Mouse (Mus musculus): ENCODE results near the gene Edaradd. TPM values are rescaled to one million over a fixed set of nuclear protein-coding genes. Genes with fewer than 3 reads are reported as not detected.

Edaradd gene
- not detected in 2 replicates for polyA plus RNA-seq (2012; ENCODE audit: insufficient read depth, low replicate concordance)

- peaks cover 14% of the 10 kb centered on the region for H3K4me1 ChIP-seq
- H3K4me3 ChIP-seq (replicated peaks) = peak within 1 kb of the TSS; percentile 94
- peaks cover 63% of the 10 kb centered on the region for H3K27me3 ChIP-seq (replicated peaks)
- 0 out of 2 replicates have a peak, but pooled peaks cover 3% of the 10 kb centered on the region for H3K9me3 ChIP-seq
- TF ChIP-seq FLI1 (IDR thresholded peaks at IDR 0.05; ENCODE audit: low read length) = no peak
- no peak for TF ChIP-seq GATA1 (IDR thresholded peaks at IDR 0.05; ENCODE audit: borderline replicate concordance, low read length)
- no peaks in the 10 kb centered on the region for H3K36me3 ChIP-seq (replicated peaks; ENCODE audit: low read length)
These were observed at the start of gene Edaradd for GRCm38 (mm10) chr13:12519955-12520584. Gene Edaradd (minus strand): TSS chr13:12520438.

GRCm38 (mm10) chr13:12569741-12570140 is 49.5 kb upstream of the Edaradd start:
- Histone ChIP-seq H3K4me3 (replicated peaks) (no peak overlapping the region), H3K4me1 (peaks cover 22% of the 10 kb centered on the region), H3K36me3 (replicated peaks; ENCODE audit: low read length) (no peaks in the 10 kb centered on the region), H3K27me3 (replicated peaks) (peaks cover 9% of the 10 kb centered on the region), H3K9me3 (no peaks in the 10 kb centered on the region)
- TF ChIP-seq GATA1 (IDR thresholded peaks at IDR 0.05; ENCODE audit: borderline replicate concordance, low read length) (no peak), FLI1 (IDR thresholded peaks at IDR 0.05; ENCODE audit: low read length) (no peak)

GRCm38 (mm10) chr13:12568597-12569469 is 48.6 kb upstream of the Edaradd start:
- Histone ChIP-seq H3K4me3 (replicated peaks) (no peak overlapping the region), H3K9me3 (no peaks in the 10 kb centered on the region), H3K36me3 (replicated peaks; ENCODE audit: low read length) (no peaks in the 10 kb centered on the region), H3K27me3 (replicated peaks) (peaks cover 9% of the 10 kb centered on the region), H3K4me1 (peaks cover 22% of the 10 kb centered on the region)
- TF ChIP-seq FLI1 (IDR thresholded peaks at IDR 0.05; ENCODE audit: low read length) (no peak), GATA1 (IDR thresholded peaks at IDR 0.05; ENCODE audit: borderline replicate concordance, low read length) (no peak)

- Histone ChIP-seq H3K4me3 (replicated peaks) (no peak overlapping the region), H3K4me1 (peaks cover 18% of the 10 kb centered on the region)
These were observed 47.7 kb upstream of the Edaradd start for GRCm38 (mm10) chr13:12567936-12568335.

GRCm38 (mm10) chr13:12565621-12566390 is 45.6 kb upstream of the Edaradd start, which contains the start of gene Ero1lb:
Gene Ero1lb (plus strand): TSS chr13:12565874.
- TF ChIP-seq FLI1 (IDR thresholded peaks at IDR 0.05; ENCODE audit: low read length) (no peak), GATA1 (IDR thresholded peaks at IDR 0.05; ENCODE audit: borderline replicate concordance, low read length) (no peak)
- peaks cover 18% of the 10 kb centered on the region for H3K4me1 ChIP-seq
- H3K9me3 ChIP-seq = no peaks in the 10 kb centered on the region
- H3K36me3 ChIP-seq (replicated peaks; ENCODE audit: low read length) = no peaks in the 10 kb centered on the region
- peak within 1 kb of the TSS; percentile 96 for H3K4me3 ChIP-seq (replicated peaks)
- peaks cover 9% of the 10 kb centered on the region for H3K27me3 ChIP-seq (replicated peaks)

More at GRCm38 (mm10) chr13:12567936-12568335, 47.7 kb upstream of the Edaradd start:
- Histone ChIP-seq H3K27me3 (replicated peaks) (peaks cover 9% of the 10 kb centered on the region), H3K36me3 (replicated peaks; ENCODE audit: low read length) (no peaks in the 10 kb centered on the region), H3K9me3 (no peaks in the 10 kb centered on the region)
- TF ChIP-seq GATA1 (IDR thresholded peaks at IDR 0.05; ENCODE audit: borderline replicate concordance, low read length) (no peak), FLI1 (IDR thresholded peaks at IDR 0.05; ENCODE audit: low read length) (no peak)

GRCm38 (mm10) chr13:12562256-12562655 is 42.0 kb upstream of the Edaradd start:
- no peak overlapping the region for H3K4me3 ChIP-seq (replicated peaks)
- no peaks in the 10 kb centered on the region for H3K9me3 ChIP-seq
- peaks cover 18% of the 10 kb centered on the region for H3K4me1 ChIP-seq
- H3K27me3 ChIP-seq (replicated peaks) = peaks cover 13% of the 10 kb centered on the region
- TF ChIP-seq GATA1 (IDR thresholded peaks at IDR 0.05; ENCODE audit: borderline replicate concordance, low read length) = no peak
- TF ChIP-seq FLI1 (IDR thresholded peaks at IDR 0.05; ENCODE audit: low read length) = no peak
- no peaks in the 10 kb centered on the region for H3K36me3 ChIP-seq (replicated peaks; ENCODE audit: low read length)

GRCm38 (mm10) chr13:12561729-12562128 is 41.5 kb upstream of the Edaradd start:
- no peaks in the 10 kb centered on the region for H3K9me3 ChIP-seq
- no peak overlapping the region for H3K4me3 ChIP-seq (replicated peaks)
- no peak for TF ChIP-seq FLI1 (IDR thresholded peaks at IDR 0.05; ENCODE audit: low read length)
- TF ChIP-seq GATA1 (IDR thresholded peaks at IDR 0.05; ENCODE audit: borderline replicate concordance, low read length) = no peak
- peaks cover 11% of the 10 kb centered on the region for H3K27me3 ChIP-seq (replicated peaks)
- H3K36me3 ChIP-seq (replicated peaks; ENCODE audit: low read length) = no peaks in the 10 kb centered on the region
- H3K4me1 ChIP-seq = peaks cover 15% of the 10 kb centered on the region

GRCm38 (mm10) chr13:12559462-12560120 is 39.4 kb upstream of the Edaradd start:
- H3K4me1 ChIP-seq = no peaks in the 10 kb centered on the region
- no peak overlapping the region for H3K4me3 ChIP-seq (replicated peaks)
- peaks cover 6% of the 10 kb centered on the region for H3K27me3 ChIP-seq (replicated peaks)
- H3K36me3 ChIP-seq (replicated peaks; ENCODE audit: low read length) = no peaks in the 10 kb centered on the region
- TF ChIP-seq GATA1 (IDR thresholded peaks at IDR 0.05; ENCODE audit: borderline replicate concordance, low read length) (no peak), FLI1 (IDR thresholded peaks at IDR 0.05; ENCODE audit: low read length) (no peak)
- no peaks in the 10 kb centered on the region for H3K9me3 ChIP-seq

- no peaks in the 10 kb centered on the region for H3K9me3 ChIP-seq
- TF ChIP-seq GATA1 (IDR thresholded peaks at IDR 0.05; ENCODE audit: borderline replicate concordance, low read length) (no peak), FLI1 (IDR thresholded peaks at IDR 0.05; ENCODE audit: low read length) (no peak)
- no peak overlapping the region for H3K4me3 ChIP-seq (replicated peaks)
- H3K4me1 ChIP-seq = no peaks in the 10 kb centered on the region
- peaks cover 9% of the 10 kb centered on the region for H3K27me3 ChIP-seq (replicated peaks)
- H3K36me3 ChIP-seq (replicated peaks; ENCODE audit: low read length) = no peaks in the 10 kb centered on the region
These were observed 38.8 kb upstream of the Edaradd start for GRCm38 (mm10) chr13:12559044-12559443.

Data from megakaryocyte, embryonic 14.5 days (primary cell).